Mouse (Mus musculus) heart, postnatal 4 days (tissue): ENCODE measurements around the gene Psmc5. TPM values are rescaled to one million over a fixed set of nuclear protein-coding genes. Genes with fewer than 3 reads are reported as not detected.
A peak's percentile ranks its signal among the peaks of the same experiment; 100 is the strongest.
"Not testable (repeated sequence)": the region's sequence is repeated elsewhere in the genome, so short reads cannot be mapped to it uniquely, and the experiment has no call there.

Experiments used
- DNase-seq: peaks from one replicate; pipeline ENCODE4 v3.0.0; 2021
- total RNA-seq, 2 experiments: library from RNA; stranded (reverse); gene quantifications; 2 replicates each; pipeline ENCODE4 v1.2.3; 2021

Psmc5 gene
- 100 to 1,000 TPM; 112 TPM for total RNA-seq

DNA sequence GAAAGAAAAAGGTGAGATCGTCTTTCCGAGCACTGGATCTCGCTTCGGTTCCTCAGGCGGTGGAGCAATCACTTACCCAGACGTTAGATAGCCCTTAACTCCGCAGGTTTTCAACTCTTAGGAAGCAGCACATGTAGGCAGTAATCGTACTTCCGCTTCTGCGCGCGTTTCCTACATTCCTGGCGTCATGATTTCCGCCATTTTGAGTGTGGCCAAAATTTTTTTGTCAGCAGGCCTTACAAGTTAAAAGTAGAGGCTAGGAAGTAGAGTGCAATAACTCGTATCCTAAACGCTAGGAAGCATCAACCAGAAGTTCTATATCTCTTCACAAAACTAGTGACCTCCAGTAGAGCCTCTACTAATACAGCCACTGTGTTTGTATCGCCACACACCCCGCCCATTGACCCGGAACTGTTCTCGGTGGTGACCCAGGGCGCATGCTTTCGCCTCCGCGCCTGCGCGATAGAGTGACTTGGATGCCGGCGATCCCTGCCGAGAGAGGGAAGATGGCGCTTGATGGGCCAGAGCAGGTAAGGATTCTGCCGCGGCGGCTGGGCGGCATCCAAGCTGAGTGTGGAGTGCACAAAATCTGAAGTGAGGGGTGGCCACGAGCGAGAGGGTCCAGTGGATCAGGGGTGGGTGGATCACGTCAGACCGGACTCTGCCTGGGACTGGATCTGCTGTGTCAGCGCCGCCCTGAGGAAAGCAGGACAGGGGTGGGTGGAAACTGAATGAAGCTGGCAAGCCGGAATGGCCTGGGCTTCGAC lies at the start of gene Psmc5, which contains the start of gene Ftsj3:
Gene Psmc5, plus strand, starts transcription at position 470 of the 767 bp plus-strand sequence.
Gene Ftsj3, minus strand, starts transcription at position 395 of the 767 bp plus-strand sequence.
- peak; percentile 99 for DNase-seq

DNA sequence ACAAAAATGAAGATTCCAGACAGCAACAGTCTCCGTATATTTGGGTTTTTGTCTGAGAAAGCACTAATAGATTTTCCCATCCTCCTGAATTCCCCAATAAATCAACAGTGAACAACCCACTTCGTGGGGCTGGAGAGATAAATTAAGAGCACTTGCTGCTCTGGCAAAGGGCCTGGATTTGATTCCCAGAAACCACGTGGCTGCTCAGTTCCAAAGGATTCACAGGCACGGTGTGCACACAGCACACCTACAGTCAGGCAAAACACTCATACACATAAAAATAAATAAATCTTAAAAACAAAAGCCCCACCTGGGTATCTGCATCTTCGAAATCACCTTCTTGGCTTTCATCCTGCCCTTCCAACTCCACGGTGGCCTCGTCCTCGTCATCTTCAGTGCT lies 43.2 kb upstream of the Psmc5 start:
- peak; percentile 37 for DNase-seq

DNA sequence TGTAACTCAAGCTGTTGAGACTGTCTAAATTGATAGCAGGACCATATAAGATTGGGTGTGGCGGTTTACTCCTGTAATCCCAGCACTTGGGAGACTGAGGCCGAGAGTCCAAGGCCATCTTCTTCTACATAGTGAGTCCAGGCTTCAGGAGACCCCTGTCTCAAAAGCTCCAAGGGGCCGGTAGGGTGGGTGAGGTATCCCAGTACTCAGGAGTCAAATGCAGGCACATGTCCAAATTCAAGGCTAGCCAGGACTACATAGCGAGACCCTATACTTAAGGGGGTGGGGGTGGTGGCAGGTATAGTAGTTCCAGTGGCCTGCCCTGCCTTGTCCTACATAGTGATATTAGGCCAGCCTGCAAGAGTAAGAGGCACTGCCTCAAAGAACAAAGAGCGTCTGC lies 41.1 kb upstream of the Psmc5 start:
- DNase-seq, result no peak

DNA sequence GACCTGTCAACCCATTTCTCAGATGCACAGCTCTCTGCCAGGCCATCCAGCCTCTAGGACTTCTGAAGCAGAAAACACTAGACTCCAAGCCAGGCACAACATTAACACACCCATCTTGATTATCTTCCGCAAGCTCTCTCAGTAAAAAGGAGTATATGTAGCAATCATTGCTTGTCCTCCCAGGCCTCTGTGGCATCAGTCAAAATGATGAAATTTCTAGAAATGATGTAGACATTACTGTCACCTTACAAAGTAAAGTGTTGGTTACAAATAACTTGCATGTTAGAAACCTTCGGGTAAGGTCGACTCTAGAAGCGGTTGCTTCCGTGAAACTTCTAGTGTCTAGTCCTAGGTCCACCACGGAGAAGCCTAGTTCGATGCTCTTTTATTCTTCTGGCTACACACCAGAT lies 40.5 kb upstream of the Psmc5 start:
- no peak for DNase-seq

DNA sequence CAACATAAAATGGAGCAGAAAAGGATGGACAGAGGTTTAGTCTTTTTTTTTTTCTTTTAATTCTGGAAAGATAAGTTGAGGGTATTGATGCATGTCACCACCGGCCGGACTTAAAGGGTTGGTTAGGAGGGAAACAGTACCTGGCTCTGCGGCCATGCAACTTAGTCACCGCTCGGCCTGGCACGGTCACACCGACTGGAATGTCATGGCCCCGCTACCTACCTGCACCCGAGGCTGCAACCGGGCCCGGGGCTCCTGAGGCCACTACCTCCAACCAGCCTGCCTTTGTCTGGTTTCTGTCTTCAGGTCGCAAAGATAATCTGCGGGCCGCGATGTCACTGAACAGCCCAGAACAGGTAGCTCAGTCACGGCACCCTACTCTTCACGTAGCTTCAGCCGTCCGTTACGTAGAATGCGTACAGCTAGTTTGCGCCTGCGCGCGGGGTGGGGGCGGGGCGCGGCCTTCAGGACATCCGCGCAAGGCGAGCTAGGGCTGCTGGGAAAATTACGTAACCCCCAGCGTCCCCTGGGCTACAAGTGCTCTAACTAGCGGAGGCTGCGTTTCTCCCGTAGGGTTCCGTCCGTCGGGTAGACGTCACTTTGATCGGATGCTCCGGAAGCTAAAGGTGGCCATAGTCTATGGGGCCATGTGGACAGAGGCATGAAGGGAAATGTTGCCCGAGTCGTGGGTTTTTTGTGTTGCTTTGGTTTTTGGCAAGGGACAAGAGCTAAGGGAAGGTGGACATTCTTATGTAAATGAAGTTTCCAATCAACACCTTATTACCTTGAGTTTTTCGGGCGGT lies 39.8 kb upstream of the Psmc5 start, which contains the start of gene Ccdc47:
Gene Ccdc47, minus strand, starts transcription at position 418 of the 803 bp plus-strand sequence.
- DNase-seq, result peak; percentile 94

DNA sequence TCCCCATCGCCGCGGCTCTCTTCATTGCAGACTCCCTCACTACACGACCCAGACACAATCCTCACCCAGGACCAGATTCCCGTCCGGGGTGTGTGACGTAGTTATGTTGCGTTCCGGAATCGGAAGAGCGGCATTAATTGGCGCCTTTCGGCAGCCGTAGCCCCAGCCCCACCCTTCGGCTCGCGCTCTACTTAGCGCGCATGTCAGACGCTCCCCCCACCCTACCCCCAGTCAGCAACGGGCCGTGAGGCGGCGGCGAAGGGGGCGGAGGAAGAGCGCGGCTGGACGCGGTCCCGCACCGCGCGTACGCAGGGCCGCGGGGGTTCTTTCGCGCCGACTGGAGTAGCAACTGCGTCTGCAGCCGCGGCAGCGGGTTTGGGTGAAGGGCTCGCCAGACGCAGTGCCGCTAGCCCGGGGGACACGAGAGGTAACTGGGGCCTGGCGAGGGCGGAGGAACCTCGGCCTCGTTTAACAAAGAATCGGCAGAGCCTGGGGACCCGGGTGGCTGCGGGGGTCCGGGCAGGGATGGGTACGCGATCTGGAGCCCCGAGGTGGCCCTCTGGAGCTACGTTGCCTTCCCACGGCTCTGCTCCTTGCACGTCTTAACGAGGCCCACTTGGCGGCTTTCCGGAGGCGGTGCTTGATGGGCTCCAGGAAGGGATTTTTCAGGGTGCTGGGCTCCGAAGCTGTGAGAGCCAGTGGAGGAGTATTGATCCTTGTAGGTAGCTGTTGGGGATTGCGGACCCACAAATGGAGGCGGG lies 39.0 kb upstream of the Psmc5 start, which contains the start of gene Ddx42:
Gene Ddx42, plus strand, starts transcription at position 197 of the 761 bp plus-strand sequence.
- DNase-seq, result peak; percentile 92

DNA sequence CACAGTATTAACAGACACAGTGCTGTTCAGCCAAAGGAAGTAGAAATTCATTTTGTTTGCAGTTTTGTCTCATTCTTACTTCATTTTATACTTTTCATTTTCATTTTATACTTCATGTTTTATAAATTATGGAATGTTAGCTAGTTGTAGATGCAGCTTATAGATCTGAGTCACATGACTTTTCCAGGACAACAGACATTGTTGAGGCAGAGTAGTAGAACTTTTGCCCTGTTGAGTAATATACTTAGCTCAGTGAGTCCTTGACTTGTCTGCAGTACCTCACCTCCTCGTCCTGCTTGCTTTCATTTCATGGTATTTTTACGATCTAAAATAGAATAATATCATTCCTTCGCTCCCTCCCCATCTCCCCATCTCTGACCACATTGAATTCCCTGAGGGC lies 35.4 kb upstream of the Psmc5 start:
- DNase-seq, result no peak

DNA sequence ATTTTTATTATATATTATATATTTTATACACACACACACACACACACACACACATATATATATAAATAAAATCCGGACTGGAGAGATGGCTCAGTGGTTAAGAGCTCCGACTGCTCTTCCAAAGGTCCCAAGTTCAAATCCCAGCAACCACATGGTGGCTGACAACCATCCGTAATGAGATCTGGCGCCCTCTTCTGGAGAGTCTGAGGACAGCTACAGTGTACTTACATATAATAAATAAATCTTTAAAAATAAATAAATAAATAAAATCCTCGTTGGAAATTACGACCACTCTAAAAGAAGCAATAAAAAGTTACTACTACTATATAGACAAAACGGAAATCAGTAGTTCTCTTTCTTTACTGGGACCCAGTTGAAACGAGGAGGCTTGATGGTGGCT lies 22.0 kb upstream of the Psmc5 start:
- not testable (repeated sequence) for DNase-seq

DNA sequence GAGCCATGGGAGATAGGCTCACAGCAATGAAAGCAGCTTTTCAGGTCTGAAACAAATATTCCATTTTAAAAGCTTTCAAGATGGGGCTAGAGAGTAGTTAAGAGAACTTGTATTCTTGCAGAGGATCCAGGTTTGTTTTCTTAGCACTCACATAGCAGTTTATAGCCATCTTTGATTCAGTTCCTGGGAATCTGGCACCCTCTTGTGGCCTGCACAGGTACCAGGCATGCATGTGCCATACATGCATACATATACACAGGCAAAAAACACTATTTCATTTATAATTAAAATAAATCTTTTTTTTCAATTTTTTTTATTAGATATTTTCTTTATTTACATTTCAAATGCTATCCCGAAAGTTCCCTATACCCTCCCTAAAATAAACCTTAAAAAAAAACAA lies 9.1 kb upstream of the Psmc5 start:
- DNase-seq, result no peak

DNA sequence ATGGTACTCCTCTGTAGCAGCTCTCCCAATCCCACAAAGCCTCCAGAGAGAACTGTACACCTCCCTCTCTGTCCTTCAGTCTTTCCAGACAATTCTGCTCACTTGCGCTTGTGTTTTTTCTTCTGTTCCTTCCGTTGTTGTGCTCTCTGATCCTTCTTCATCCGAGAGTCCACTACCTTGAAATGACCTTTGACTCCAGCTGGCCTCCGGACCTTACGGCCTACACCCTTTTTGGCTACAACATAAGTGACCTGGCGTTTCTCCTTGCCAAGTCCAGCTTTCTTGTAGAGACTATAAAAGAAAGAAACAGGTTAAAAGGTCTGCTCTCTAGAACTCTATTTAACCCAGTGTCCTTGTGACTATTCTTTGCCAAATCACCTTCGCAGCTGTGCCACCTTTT lies 6.6 kb upstream of the Psmc5 start:
- DNase-seq, result no peak

DNA sequence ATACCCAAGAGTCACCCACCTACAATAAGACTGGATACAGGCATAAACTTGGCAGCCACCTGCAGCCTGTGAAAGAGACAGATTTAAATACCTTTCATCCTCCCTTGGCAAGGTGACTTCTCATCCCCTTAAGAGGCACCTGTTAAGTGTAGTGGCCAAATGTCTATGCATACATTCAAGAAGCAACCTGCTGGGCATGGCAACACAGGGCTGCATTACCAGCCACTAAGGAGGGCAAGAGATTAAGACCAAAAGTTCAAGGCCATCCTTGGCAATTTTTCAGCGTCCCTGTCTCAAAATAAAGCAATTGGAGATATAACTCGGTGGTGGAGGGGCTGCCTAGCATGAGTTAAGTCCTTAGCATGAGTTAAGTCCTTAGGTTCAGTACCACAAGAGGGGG lies 1.2 kb upstream of the Psmc5 start:
- no peak for DNase-seq

DNA sequence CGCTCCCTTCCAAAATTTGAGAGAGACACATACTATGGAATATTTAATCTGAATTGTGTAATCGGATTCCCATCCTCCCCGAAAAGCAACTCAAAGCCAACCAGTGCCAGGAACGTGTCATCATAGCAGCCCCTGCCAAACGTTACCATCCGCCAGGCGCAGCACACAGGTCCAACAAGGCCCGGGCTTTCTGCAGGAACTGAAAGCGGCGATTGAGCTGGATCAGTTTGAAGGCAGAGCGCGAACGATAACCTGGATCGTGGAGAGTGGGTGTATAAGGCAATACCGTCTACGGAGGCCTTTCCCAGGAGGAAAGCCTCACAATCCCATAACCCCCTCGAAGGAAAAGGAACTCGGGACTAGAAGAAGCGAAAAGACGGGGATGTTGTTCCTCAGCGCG lies 780 bp upstream of the Psmc5 start:
- peak; percentile 43 for DNase-seq

DNA sequence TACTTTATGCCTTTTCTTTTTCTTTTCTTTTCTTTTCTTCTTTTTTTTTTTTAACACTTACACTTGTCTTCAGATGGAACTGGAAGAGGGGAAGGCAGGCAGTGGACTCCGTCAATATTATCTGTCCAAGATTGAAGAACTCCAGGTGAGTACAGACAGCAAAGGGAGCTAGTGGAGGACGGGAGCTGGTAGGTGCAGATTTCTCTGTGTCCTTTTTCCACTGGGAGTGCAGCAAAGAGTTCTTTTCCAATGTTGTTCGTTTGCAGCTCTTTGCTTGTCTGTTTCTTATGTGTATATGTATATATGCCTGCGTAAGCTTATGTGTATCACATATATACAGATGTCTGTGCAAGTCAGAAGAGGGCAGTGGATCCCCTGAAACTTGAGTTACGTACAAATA lies 821 bp downstream of the Psmc5 start:
- no peak for DNase-seq

DNA sequence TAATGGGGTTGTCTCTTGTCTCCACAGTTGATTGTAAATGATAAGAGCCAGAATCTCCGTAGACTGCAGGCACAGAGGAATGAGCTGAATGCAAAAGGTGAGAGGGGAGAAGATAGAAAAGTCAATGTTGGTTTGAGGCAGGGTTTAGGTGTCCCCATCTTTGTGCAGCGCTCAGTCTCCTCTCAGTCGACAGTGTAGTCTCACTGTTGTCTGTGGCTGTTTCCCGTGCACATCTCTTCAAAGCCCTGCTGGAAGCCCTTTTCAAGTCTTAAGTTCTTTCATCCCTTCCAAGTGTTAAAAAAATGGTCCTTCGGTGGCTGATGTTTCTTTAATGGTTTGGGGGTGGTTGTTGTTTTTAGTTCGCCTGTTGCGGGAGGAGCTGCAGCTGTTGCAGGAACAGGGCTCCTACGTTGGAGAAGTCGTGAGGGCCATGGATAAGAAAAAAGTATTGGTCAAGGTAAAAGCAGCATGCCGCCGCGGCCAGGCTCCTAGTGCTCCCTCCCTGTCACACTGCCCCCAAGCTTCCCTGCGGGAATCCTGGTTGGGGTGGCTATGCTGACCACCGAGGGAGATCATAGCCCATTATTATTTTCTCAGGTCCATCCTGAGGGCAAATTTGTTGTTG lies 5.0 kb downstream of the Psmc5 start:
- no peak for DNase-seq

DNA sequence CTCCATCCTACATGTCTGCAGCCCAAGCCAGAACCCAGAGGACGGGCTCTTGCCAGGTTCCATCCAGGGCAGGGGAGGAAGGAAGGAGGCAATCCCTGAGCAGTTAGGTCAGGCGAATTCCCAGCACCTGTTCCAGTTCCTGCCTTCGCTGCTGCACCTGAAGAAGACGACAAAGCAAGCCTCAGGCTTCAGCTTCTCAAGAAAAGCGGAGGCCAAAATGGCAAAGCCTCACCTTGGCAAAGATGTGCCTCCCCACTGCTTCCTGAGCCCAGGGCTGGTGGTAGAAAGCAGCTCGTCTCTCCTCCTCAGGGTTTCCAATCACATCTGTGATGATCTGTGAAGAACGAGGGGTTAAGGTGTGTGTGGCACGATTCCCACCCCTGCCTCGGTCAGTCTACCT lies 8.0 kb downstream of the Psmc5 start:
- DNase-seq, result no peak

DNA sequence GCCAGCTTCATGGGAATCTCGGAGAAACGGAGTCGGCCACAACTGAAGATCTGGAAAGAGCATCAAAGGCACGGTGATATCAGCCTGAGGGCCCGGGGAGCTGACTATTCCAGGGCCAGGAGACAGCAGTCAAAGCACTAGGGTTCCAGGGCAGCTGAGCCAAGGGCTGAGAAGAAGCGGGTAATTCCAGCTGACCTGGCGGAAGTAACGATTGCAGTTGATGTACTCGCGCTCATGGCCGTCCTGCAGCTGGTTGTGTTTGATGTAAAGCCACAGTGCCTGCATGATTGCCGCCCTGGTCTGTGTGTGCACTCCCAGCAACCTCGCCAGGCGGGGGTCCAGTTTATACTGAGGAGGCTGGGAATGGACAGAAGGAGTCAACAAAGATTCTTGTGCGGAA lies 9.0 kb downstream of the Psmc5 start:
- DNase-seq, result no peak

DNA sequence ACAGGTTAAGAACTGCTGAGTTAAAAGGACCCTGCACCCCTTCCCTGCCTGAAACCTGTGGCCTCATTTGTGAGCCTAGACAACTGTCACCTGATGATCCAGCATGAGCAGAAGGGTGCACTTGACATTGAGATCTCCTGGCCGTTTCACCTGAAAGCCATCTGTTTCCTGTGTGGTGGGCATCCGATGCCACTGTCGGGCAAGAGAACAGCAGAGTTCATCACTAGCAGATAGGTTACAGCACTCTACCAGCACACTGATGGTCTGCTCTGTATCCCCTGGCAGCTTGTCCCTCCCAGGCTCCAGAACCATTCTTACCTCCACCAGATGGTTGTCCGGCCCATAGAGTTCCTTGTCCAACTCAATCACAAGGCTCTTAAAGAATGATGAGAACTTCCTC lies 9.6 kb downstream of the Psmc5 start:
- no peak for DNase-seq

DNA sequence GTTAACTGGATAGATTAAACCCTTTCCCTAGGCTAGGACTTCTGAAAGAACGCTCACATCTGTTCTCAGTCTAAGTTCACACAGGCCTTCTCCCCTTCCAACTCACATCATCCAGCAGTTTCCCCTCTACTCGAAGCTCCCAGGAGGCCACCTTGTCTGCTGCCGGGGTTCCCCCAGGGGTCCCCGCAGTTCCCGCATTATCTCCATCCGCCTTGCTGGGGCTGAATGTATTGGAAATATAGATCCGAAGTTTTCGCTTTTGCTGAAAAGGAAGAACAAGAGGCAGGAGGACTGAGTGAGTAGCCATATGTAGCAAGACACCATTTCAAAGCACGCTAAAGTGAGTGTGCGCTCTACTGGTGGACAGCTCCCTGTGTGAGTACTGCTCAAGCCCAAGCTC lies 10.5 kb downstream of the Psmc5 start:
- DNase-seq, result no peak

DNA sequence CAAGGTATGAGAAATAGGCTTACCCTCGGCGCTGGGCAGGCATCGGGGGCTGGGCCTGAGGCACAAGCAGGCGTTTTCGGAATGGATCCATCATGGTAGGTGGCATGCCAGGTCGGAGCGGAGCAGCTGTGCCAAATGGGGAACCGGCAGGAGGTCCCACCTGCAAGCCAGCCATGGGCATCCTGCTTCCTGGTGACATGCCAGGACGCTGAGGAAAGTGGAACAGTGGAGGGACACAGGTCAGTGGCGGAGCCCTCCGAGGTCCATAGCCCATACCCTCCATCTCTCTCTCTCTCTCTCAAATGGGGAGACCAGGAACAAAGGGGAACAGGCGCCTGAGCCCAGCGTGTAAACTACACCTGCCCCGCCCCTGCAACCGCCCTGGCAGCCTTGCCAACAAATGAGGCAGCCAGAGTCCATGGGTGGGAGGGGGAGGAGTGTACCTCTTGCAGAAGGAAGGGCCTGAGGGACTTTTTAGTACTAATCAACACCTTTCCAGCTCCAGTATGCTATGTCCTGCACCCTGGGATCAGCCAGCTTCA lies 11.4 kb downstream of the Psmc5 start:
- peak; percentile 39 for DNase-seq

DNA sequence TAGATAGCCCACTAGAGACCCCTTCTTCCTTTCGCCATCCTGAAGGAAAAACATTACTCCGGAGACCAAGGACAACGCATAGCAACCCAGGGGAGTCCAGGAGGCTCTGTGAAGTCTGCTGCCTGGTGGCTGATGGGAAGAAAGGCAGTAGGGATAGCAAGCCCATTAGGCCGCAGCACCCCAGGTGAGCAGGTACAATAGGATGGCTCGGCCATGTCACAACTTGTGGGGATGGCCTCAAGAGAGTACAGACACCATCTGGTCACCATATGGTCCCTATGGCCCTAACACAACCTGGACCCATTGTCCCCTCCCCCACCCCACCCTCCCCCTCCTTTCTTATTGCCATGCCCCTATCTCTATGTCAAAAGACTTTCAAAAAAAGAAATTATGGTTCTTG lies 11.9 kb downstream of the Psmc5 start:
- no peak for DNase-seq

DNA sequence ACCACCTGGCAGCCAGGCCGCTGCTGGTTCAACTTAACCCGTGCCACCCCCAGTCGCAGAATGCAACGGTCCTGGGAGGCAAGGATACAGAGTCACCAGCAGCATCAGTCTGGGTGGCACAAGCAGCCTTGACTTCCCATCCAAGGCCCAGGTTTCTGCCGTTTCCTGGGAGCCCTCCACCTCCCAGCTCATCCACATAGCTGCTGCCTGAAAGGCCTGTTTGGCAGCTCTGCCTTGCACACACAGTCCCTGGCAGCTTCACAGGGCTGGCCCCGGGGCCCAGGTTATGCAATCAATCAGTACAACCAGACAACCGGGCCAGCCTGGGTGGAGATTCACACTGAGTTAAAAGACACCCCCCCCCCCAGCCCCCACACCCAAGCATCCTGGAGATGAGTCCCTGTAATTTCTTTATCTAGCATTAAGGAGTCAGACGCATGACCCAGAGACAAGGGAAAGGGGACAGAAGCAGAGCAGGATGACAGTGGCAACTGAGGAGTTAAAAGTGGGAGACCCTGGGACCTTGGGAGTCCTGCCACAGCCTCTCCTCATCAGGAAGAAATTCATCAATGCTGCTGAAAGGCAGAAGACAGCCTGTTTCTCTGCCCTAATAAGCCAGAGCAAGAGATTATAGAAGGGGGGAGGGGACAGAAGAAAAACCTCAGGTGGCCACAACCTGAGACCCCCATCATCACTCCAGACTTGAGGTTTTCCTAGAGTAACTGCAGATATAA lies 12.5 kb downstream of the Psmc5 start:
- peak; percentile 49 for DNase-seq
